Mouse (Mus musculus) MEL (cell line): Measurements from ENCODE around the gene Btn1a1. TPM values are rescaled to one million over a fixed set of nuclear protein-coding genes. Genes with fewer than 3 reads are reported as not detected.

Experiments
- DNase-seq: peaks from one replicate; pipeline ENCODE4 v3.0.0; 2011; ENCODE audit warnings: low read depth, low spot score
- H3K27ac ChIP-seq: 2 replicates; pipeline ENCODE4 v1.5.1; 2012; ENCODE audit warnings: low read depth, mild to moderate bottlenecking, control low read depth, low read length, moderate library complexity; ENCODE audit not compliant: control insufficient read depth
- H3K27me3 ChIP-seq, 2 experiments: fragments of 150-350 bp in 1 of 2; sonication (generic) in 1 of 2; 2 replicates each; pipeline ENCODE4 v1.6.1; 2012; ENCODE audit warnings: low read length in 2 of 2, mild to moderate bottlenecking in 2 of 2, improper control_type of control experiment in 1 of 2, moderate library complexity in 1 of 2; ENCODE audit not compliant: insufficient read depth in 2 of 2, control insufficient read depth in 1 of 2
- H3K36me3 ChIP-seq, 2 experiments: 2 replicates each; pipeline ENCODE4 v1.6.1; 2012 to 2014; ENCODE audit warnings: low read length in 2 of 2, improper control_type of control experiment in 1 of 2, inconsistent platforms in 1 of 2, mild to moderate bottlenecking in 1 of 2; ENCODE audit not compliant: insufficient read depth in 2 of 2, control insufficient read depth in 1 of 2
- H3K4me1 ChIP-seq, 2 experiments: fragments of 150-350 bp in 1 of 2; sonication (generic) in 1 of 2; 2 replicates each; pipeline ENCODE4 v1.6.1; 2012; ENCODE audit warnings: low read length in 2 of 2, improper control_type of control experiment in 1 of 2, mild to moderate bottlenecking in 1 of 2; ENCODE audit not compliant: insufficient read depth in 2 of 2, control insufficient read depth in 1 of 2
- H3K4me3 ChIP-seq, 2 experiments: fragments of 150-350 bp in 1 of 2; sonication (generic) in 1 of 2; 2 replicates each; pipeline ENCODE4 v1.5.1; 2012; ENCODE audit warnings: low read depth in 2 of 2, low read length in 2 of 2, mild to moderate bottlenecking in 2 of 2, moderate library complexity in 2 of 2, control low read depth in 1 of 2, improper control_type of control experiment in 1 of 2; ENCODE audit not compliant: control insufficient read depth in 1 of 2, insufficient read depth in 1 of 2
- H3K79me2 ChIP-seq: 2 replicates; pipeline ENCODE4 v1.6.1; 2012; ENCODE audit warnings: mild to moderate bottlenecking, low read length, moderate library complexity; ENCODE audit not compliant: control insufficient read depth, poor library complexity, insufficient read depth
- H3K9ac ChIP-seq: 2 replicates; pipeline ENCODE4 v1.6.1; 2012; ENCODE audit warnings: low read depth, mild to moderate bottlenecking, control low read depth, low read length, moderate library complexity; ENCODE audit not compliant: control insufficient read depth, poor library complexity, severe bottlenecking
- H3K9me3 ChIP-seq: fragments of 150-350 bp; sonication (generic); replicated peaks from 2 replicates; pipeline ENCODE4 v1.6.1; 2012; ENCODE audit warnings: mild to moderate bottlenecking, low read length, improper control_type of control experiment, moderate library complexity; ENCODE audit not compliant: insufficient read depth
- ELF1 ChIP-seq: IDR thresholded peaks from 2 replicates; pipeline ENCODE4 v1.6.1; 2014; ENCODE audit warnings: low read depth, mild to moderate bottlenecking, inconsistent platforms, low read length, improper control_type of control experiment, moderate library complexity
- EP300 ChIP-seq, 2 experiments: IDR thresholded peaks; 2 replicates each; pipeline ENCODE4 v1.6.1; 2011; ENCODE audit warnings: improper control_type of control experiment in 2 of 2, low read length in 2 of 2, low read depth in 1 of 2, mild to moderate bottlenecking in 1 of 2
- ETS1 ChIP-seq: IDR thresholded peaks from 2 replicates; pipeline ENCODE4 v1.6.1; 2012; ENCODE audit warnings: low read depth, mild to moderate bottlenecking, inconsistent platforms, low read length, improper control_type of control experiment, moderate library complexity
- GATA1 ChIP-seq: IDR thresholded peaks from 2 replicates; pipeline ENCODE4 v1.6.1; 2011; ENCODE audit warnings: low read depth, low read length, improper control_type of control experiment
- KAT2A ChIP-seq: conservative IDR thresholded peaks from 2 replicates; pipeline ENCODE4 v1.6.1; 2012; ENCODE audit warnings: low read depth, low read length, improper control_type of control experiment, inconsistent platforms
- MAFK ChIP-seq: IDR thresholded peaks from 2 replicates; pipeline ENCODE4 v1.6.1; 2011; ENCODE audit warnings: low read depth, mild to moderate bottlenecking, low read length, improper control_type of control experiment, borderline replicate concordance
- MAZ ChIP-seq: IDR thresholded peaks from 2 replicates; pipeline ENCODE4 v1.6.1; 2012; ENCODE audit warnings: low read depth, mild to moderate bottlenecking, inconsistent platforms, low read length, improper control_type of control experiment
- MXI1 ChIP-seq: IDR thresholded peaks from 2 replicates; pipeline ENCODE4 v1.6.1; 2011; ENCODE audit warnings: mild to moderate bottlenecking, low read depth, low read length, improper control_type of control experiment
- MYB ChIP-seq: IDR thresholded peaks from 2 replicates; pipeline ENCODE4 v1.6.1; 2011; ENCODE audit warnings: mild to moderate bottlenecking, low read depth, low read length, improper control_type of control experiment
- MYC ChIP-seq: IDR thresholded peaks from 2 replicates; pipeline ENCODE4 v1.6.1; 2011; ENCODE audit warnings: low read depth, mild to moderate bottlenecking, low read length, improper control_type of control experiment, moderate library complexity
- POLR2AphosphoS5 ChIP-seq: IDR thresholded peaks from 2 replicates; pipeline ENCODE4 v1.6.1; 2012; ENCODE audit warnings: low read depth, borderline replicate concordance, mild to moderate bottlenecking, inconsistent platforms, low read length, moderate library complexity, mixed read lengths
- RAD21 ChIP-seq: IDR thresholded peaks from 2 replicates; pipeline ENCODE4 v1.6.1; 2011; ENCODE audit warnings: mild to moderate bottlenecking, low read depth, low read length, improper control_type of control experiment
- SMC3 ChIP-seq: IDR thresholded peaks from 2 replicates; pipeline ENCODE4 v1.6.1; 2011; ENCODE audit warnings: low read depth, low read length, improper control_type of control experiment
- TAL1 ChIP-seq: IDR thresholded peaks from 2 replicates; pipeline ENCODE4 v1.6.1; 2012; ENCODE audit warnings: mild to moderate bottlenecking, inconsistent platforms, low read length, moderate library complexity, mixed read lengths
- TBP ChIP-seq: IDR thresholded peaks from 2 replicates; pipeline ENCODE4 v1.8.0; 2011; ENCODE audit warnings: low read depth, low read length, improper control_type of control experiment
- ZKSCAN1 ChIP-seq: IDR thresholded peaks from 2 replicates; pipeline ENCODE4 v1.6.1; 2012; ENCODE audit warnings: low read depth, mild to moderate bottlenecking, inconsistent platforms, low read length, improper control_type of control experiment, moderate library complexity
- ZNF384 ChIP-seq: IDR thresholded peaks from 2 replicates; pipeline ENCODE4 v1.6.1; 2012; ENCODE audit warnings: low read depth, mild to moderate bottlenecking, inconsistent platforms, low read length, improper control_type of control experiment
- polyA plus RNA-seq, 2 experiments: library from polyadenylated mRNA; stranded (reverse) in 1 of 2; unstranded in 1 of 2; fragments of >175 nt in 1 of 2; fragments of >200 nt in 1 of 2; gene quantifications; 2 replicates each; pipeline versions ENCODE4 v1.2.1 to v1.2.4; 2012; ENCODE audit warnings: low replicate concordance in 2 of 2, low read depth in 1 of 2; ENCODE audit not compliant: insufficient read length in 2 of 2, insufficient read depth in 1 of 2, missing spikeins in 1 of 2
- total RNA-seq: library from RNA; depleted of rRNA; stranded (reverse); fragments of 300-350 nt; gene quantifications from 2 replicates; pipeline ENCODE4 v1.2.3, GENCODE M21; 2012

Gene Btn1a1
- total and polyA plus RNA-seq, 3 experiments, result 0.25 TPM; not detected in 2

DNA sequence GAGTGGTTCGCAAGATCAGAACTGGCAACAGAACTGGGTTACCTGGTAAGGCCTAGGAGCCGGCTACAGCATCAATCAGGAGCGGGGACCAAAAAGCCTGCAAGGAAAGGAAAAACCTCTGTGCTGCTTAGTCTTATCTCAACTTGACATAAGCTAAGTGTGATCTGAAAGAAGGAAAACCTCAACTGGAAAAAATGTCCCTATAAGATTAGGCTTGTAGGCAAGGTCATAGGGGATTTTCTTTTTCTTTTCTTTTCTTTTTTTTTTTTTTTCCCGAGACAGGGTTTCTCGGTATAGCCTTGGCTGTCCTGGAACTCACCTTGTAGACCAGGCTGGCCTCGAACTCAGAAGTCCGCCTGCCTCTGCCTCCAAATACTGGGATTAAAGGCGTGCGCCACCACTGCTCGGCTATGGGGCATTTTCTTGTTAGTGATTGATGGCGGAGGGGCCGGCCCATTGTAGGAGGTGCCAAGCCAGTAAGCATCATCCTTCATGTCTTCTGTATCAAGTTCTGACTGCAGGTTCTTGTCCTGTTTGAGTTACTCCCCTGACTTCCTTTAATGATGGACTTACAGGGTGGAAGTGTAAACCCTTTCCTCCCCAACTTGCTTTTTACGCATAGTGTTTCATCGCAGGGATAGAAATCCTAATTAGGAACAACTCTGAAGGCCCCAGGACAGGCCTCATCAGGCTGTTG, 41.3 kb upstream of the Btn1a1 start:
- Histone ChIP-seq H3K36me3 (peaks cover 0 to 10% of the 10 kb centered on the region in 2 experiments; a peak in 2 of 4 replicates), H3K79me2 (no peaks in the 10 kb centered on the region), H3K4me1 (peaks cover 0 to 10% of the 10 kb centered on the region in 2 experiments; a peak in 1 of 4 replicates), H3K27me3 (no peaks in the 10 kb centered on the region), H3K9me3 (no peaks in the 10 kb centered on the region), H3K9ac (peak overlapping the region; percentile 52), H3K4me3 (peak overlapping the region; percentile 45 to 66), H3K27ac (no peak overlapping the region; the same call in 1 of the 2 replicates)
- DNase-seq, result peak; percentile 93
- TF ChIP-seq MAFK (no peak), POLR2AphosphoS5 (no peak), SMC3 (no peak), MYB (no peak), ETS1 (no peak), TBP (peak; percentile 98), ZNF384 (no peak), KAT2A (no peak), MXI1 (no peak), GATA1 (peak; percentile 44; the same call in 1 of the 2 replicates), ELF1 (no peak), MYC (no peak), MAZ (no peak), TAL1 (0 out of 2 replicates have a peak, but pooled peaks have one; percentile 5), ZKSCAN1 (no peak)

DNA sequence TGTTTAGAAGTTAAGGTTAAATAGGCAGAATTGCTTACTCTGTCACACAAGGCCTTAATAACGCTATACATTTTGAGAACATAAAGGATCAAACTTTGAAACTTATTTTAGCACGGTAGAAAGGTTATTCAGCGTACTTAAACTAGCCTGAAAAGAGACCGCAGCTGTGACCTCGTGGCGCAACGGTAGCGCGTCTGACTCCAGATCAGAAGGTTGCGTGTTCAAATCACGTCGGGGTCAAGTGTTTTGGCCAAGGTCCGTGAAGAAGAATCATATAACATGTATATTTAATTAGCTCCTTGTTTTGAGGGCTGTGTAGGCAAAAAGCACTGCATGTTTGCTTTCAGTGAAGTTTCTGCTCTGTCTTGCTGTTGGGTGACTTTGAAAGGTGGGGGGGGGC, 40.6 kb upstream of the Btn1a1 start:
- Histone ChIP-seq H3K27ac (no peak overlapping the region), H3K4me3 (peak overlapping the region; percentile 57 to 66), H3K79me2 (no peaks in the 10 kb centered on the region), H3K4me1 (peaks cover 0 to 10% of the 10 kb centered on the region in 2 experiments; a peak in 1 of 4 replicates), H3K36me3 (peaks cover 0 to 10% of the 10 kb centered on the region in 2 experiments; a peak in 2 of 4 replicates), H3K27me3 (no peaks in the 10 kb centered on the region)
- peak; percentile 86 for DNase-seq
- peak; percentile 100 for TF ChIP-seq TBP
- TF ChIP-seq RAD21, result no peak
- TF ChIP-seq EP300 (IDR thresholded peaks at IDR 0.05; ENCODE audit: low read depth in 1 of 2, low read length in 2 of 2), result no peak
- TF ChIP-seq, all 39 proteins: peak for 1
- peak overlapping the region; percentile 64; the same call in 1 of the 2 replicates for H3K9ac ChIP-seq
- H3K9me3 ChIP-seq, result no peaks in the 10 kb centered on the region
